Mouse (Mus musculus) MEL (cell line): Measurements from ENCODE around the gene Tcf12. TPM values are rescaled to one million over a fixed set of nuclear protein-coding genes. Genes with fewer than 3 reads are reported as not detected.

Source experiments
- DNase-seq: peaks from one replicate; pipeline ENCODE4 v3.0.0; 2011; ENCODE audit warnings: low read depth, low spot score
- H3K27ac ChIP-seq: 2 replicates; pipeline ENCODE4 v1.5.1; 2012; ENCODE audit warnings: low read depth, mild to moderate bottlenecking, control low read depth, low read length, moderate library complexity; ENCODE audit not compliant: control insufficient read depth
- H3K27me3 ChIP-seq, 2 experiments: fragments of 150-350 bp in 1 of 2; sonication (generic) in 1 of 2; 2 replicates each; pipeline ENCODE4 v1.6.1; 2012; ENCODE audit warnings: low read length in 2 of 2, mild to moderate bottlenecking in 2 of 2, improper control_type of control experiment in 1 of 2, moderate library complexity in 1 of 2; ENCODE audit not compliant: insufficient read depth in 2 of 2, control insufficient read depth in 1 of 2
- H3K36me3 ChIP-seq, 2 experiments: 2 replicates each; pipeline ENCODE4 v1.6.1; 2012 to 2014; ENCODE audit warnings: low read length in 2 of 2, improper control_type of control experiment in 1 of 2, inconsistent platforms in 1 of 2, mild to moderate bottlenecking in 1 of 2; ENCODE audit not compliant: insufficient read depth in 2 of 2, control insufficient read depth in 1 of 2
- H3K4me1 ChIP-seq, 2 experiments: fragments of 150-350 bp in 1 of 2; sonication (generic) in 1 of 2; 2 replicates each; pipeline ENCODE4 v1.6.1; 2012; ENCODE audit warnings: low read length in 2 of 2, improper control_type of control experiment in 1 of 2, mild to moderate bottlenecking in 1 of 2; ENCODE audit not compliant: insufficient read depth in 2 of 2, control insufficient read depth in 1 of 2
- H3K4me3 ChIP-seq, 2 experiments: fragments of 150-350 bp in 1 of 2; sonication (generic) in 1 of 2; 2 replicates each; pipeline ENCODE4 v1.5.1; 2012; ENCODE audit warnings: low read depth in 2 of 2, low read length in 2 of 2, mild to moderate bottlenecking in 2 of 2, moderate library complexity in 2 of 2, control low read depth in 1 of 2, improper control_type of control experiment in 1 of 2; ENCODE audit not compliant: control insufficient read depth in 1 of 2, insufficient read depth in 1 of 2
- H3K79me2 ChIP-seq: 2 replicates; pipeline ENCODE4 v1.6.1; 2012; ENCODE audit warnings: mild to moderate bottlenecking, low read length, moderate library complexity; ENCODE audit not compliant: control insufficient read depth, poor library complexity, insufficient read depth
- H3K9ac ChIP-seq: 2 replicates; pipeline ENCODE4 v1.6.1; 2012; ENCODE audit warnings: low read depth, mild to moderate bottlenecking, control low read depth, low read length, moderate library complexity; ENCODE audit not compliant: control insufficient read depth, poor library complexity, severe bottlenecking
- H3K9me3 ChIP-seq: fragments of 150-350 bp; sonication (generic); replicated peaks from 2 replicates; pipeline ENCODE4 v1.6.1; 2012; ENCODE audit warnings: mild to moderate bottlenecking, low read length, improper control_type of control experiment, moderate library complexity; ENCODE audit not compliant: insufficient read depth
- CHD2 ChIP-seq: IDR thresholded peaks from 2 replicates; pipeline ENCODE4 v1.6.1; 2011; ENCODE audit warnings: low read length, improper control_type of control experiment
- ELF1 ChIP-seq: IDR thresholded peaks from 2 replicates; pipeline ENCODE4 v1.6.1; 2014; ENCODE audit warnings: low read depth, mild to moderate bottlenecking, inconsistent platforms, low read length, improper control_type of control experiment, moderate library complexity
- EP300 ChIP-seq, 2 experiments: IDR thresholded peaks; 2 replicates each; pipeline ENCODE4 v1.6.1; 2011; ENCODE audit warnings: improper control_type of control experiment in 2 of 2, low read length in 2 of 2, low read depth in 1 of 2, mild to moderate bottlenecking in 1 of 2
- ETS1 ChIP-seq: IDR thresholded peaks from 2 replicates; pipeline ENCODE4 v1.6.1; 2012; ENCODE audit warnings: low read depth, mild to moderate bottlenecking, inconsistent platforms, low read length, improper control_type of control experiment, moderate library complexity
- GABPA ChIP-seq: IDR thresholded peaks from 2 replicates; pipeline ENCODE4 v1.6.1; 2012; ENCODE audit warnings: low read depth, mild to moderate bottlenecking, inconsistent platforms, low read length, improper control_type of control experiment, moderate library complexity
- GATA1 ChIP-seq: IDR thresholded peaks from 2 replicates; pipeline ENCODE4 v1.6.1; 2011; ENCODE audit warnings: low read depth, low read length, improper control_type of control experiment
- HCFC1 ChIP-seq: IDR thresholded peaks from 2 replicates; pipeline ENCODE4 v1.6.1; 2012; ENCODE audit warnings: low read depth, mild to moderate bottlenecking, inconsistent platforms, low read length, improper control_type of control experiment, moderate library complexity
- KAT2A ChIP-seq: conservative IDR thresholded peaks from 2 replicates; pipeline ENCODE4 v1.6.1; 2012; ENCODE audit warnings: low read depth, low read length, improper control_type of control experiment, inconsistent platforms
- MAX ChIP-seq: IDR thresholded peaks from 2 replicates; pipeline ENCODE4 v1.6.1; 2011; ENCODE audit warnings: low read length, improper control_type of control experiment
- MEF2A ChIP-seq: IDR thresholded peaks from 2 replicates; pipeline ENCODE4 v1.6.1; 2014; ENCODE audit warnings: low read depth, mild to moderate bottlenecking, inconsistent platforms, low read length, improper control_type of control experiment; ENCODE audit not compliant: poor library complexity, insufficient replicate concordance, severe bottlenecking; ENCODE audit errors: extremely low read depth
- MXI1 ChIP-seq: IDR thresholded peaks from 2 replicates; pipeline ENCODE4 v1.6.1; 2011; ENCODE audit warnings: mild to moderate bottlenecking, low read depth, low read length, improper control_type of control experiment
- MYC ChIP-seq: IDR thresholded peaks from 2 replicates; pipeline ENCODE4 v1.6.1; 2011; ENCODE audit warnings: low read depth, mild to moderate bottlenecking, low read length, improper control_type of control experiment, moderate library complexity
- NRF1 ChIP-seq: IDR thresholded peaks from 2 replicates; pipeline ENCODE4 v1.6.1; 2014; ENCODE audit warnings: low read depth, mild to moderate bottlenecking, inconsistent platforms, low read length, improper control_type of control experiment, moderate library complexity; ENCODE audit not compliant: poor library complexity, insufficient read depth, severe bottlenecking
- POLR2A ChIP-seq, 2 experiments: IDR thresholded peaks; 2 replicates each; pipeline ENCODE4 v1.6.1; 2011 to 2012; ENCODE audit warnings: low read length in 2 of 2, mild to moderate bottlenecking in 2 of 2, control low read depth in 1 of 2, improper control_type of control experiment in 1 of 2, low read depth in 1 of 2, moderate library complexity in 1 of 2; ENCODE audit not compliant: control insufficient read depth in 1 of 2, insufficient read depth in 1 of 2, poor library complexity in 1 of 2
- RCOR1 ChIP-seq: IDR thresholded peaks from 2 replicates; pipeline ENCODE4 v1.6.1; 2012; ENCODE audit warnings: low read depth, mild to moderate bottlenecking, inconsistent platforms, low read length, improper control_type of control experiment
- SIN3A ChIP-seq: IDR thresholded peaks from 2 replicates; pipeline ENCODE4 v1.6.1; 2012; ENCODE audit warnings: low read length, improper control_type of control experiment, inconsistent platforms
- SMC3 ChIP-seq: IDR thresholded peaks from 2 replicates; pipeline ENCODE4 v1.6.1; 2011; ENCODE audit warnings: low read depth, low read length, improper control_type of control experiment
- TBP ChIP-seq: IDR thresholded peaks from 2 replicates; pipeline ENCODE4 v1.8.0; 2011; ENCODE audit warnings: low read depth, low read length, improper control_type of control experiment
- TCF12 ChIP-seq: IDR thresholded peaks from 2 replicates; pipeline ENCODE4 v1.6.1; 2014; ENCODE audit warnings: low read depth, mild to moderate bottlenecking, inconsistent platforms, low read length, improper control_type of control experiment, moderate library complexity
- USF1 ChIP-seq: IDR thresholded peaks from 2 replicates; pipeline ENCODE4 v1.6.1; 2014; ENCODE audit warnings: low read depth, mild to moderate bottlenecking, inconsistent platforms, low read length, improper control_type of control experiment, moderate library complexity
- USF2 ChIP-seq, 2 experiments: IDR thresholded peaks; 2 replicates each; pipeline ENCODE4 v1.6.1; 2011 to 2012; ENCODE audit warnings: improper control_type of control experiment in 2 of 2, low read length in 2 of 2, borderline replicate concordance in 1 of 2, inconsistent platforms in 1 of 2, low read depth in 1 of 2, mild to moderate bottlenecking in 1 of 2; ENCODE audit not compliant: insufficient read depth in 1 of 2
- ZC3H11A ChIP-seq: IDR thresholded peaks from 2 replicates; pipeline ENCODE4 v1.6.1; 2012; ENCODE audit warnings: low read depth, mild to moderate bottlenecking, inconsistent platforms, low read length, improper control_type of control experiment
- ZKSCAN1 ChIP-seq: IDR thresholded peaks from 2 replicates; pipeline ENCODE4 v1.6.1; 2012; ENCODE audit warnings: low read depth, mild to moderate bottlenecking, inconsistent platforms, low read length, improper control_type of control experiment, moderate library complexity
- polyA plus RNA-seq, 2 experiments: library from polyadenylated mRNA; stranded (reverse) in 1 of 2; unstranded in 1 of 2; fragments of >175 nt in 1 of 2; fragments of >200 nt in 1 of 2; gene quantifications; 2 replicates each; pipeline versions ENCODE4 v1.2.1 to v1.2.4; 2012; ENCODE audit warnings: low replicate concordance in 2 of 2, low read depth in 1 of 2; ENCODE audit not compliant: insufficient read length in 2 of 2, insufficient read depth in 1 of 2, missing spikeins in 1 of 2
- total RNA-seq: library from RNA; depleted of rRNA; stranded (reverse); fragments of 300-350 nt; gene quantifications from 2 replicates; pipeline ENCODE4 v1.2.3, GENCODE M21; 2012

The Tcf12 gene
- total and polyA plus RNA-seq, 3 experiments, result 29.3 to 70.5 (median 39.6) TPM

DNA sequence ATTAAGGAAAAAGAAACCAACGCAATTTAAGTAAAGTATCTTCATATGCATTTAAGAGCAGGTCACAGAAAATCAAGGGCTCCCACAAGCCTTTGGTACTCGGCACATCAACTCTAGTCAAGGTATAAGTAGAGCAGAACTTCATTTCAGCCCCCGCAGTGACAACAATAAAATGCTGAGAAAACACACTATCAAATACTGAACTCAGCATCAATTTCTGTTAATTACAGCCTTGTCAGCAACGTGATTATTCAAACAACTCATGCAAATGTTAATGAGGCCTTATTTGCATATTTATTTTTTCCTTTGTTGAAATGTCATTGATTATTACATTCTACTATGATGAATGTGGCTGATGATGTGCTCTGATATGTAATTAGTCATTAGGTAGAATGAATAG, 136.5 kb downstream of the Tcf12 start (continued):
- TF ChIP-seq KAT2A (no peak), USF1 (no peak)

DNA sequence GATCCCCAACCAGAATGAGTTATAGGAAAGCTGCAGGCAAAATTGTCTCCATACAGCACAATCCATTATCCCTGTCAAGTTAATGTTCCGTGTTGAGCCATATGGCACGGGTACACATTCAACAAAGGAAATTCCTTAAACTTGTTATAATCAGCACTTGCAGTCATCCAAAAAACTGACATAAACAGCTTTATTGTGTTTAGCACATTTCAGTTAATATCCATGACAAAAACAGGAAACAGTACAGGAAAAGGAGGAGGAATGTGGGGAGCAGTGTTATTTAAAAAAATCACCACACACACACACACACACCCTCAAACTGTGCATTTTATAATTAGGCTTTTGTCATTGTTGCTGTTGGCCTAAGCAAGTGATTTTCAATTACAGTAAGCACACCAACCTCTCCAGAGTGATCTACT, 137.1 kb downstream of the Tcf12 start:
- Histone ChIP-seq H3K79me2 (peaks cover 2% of the 10 kb centered on the region; the same call in 1 of the 2 replicates), H3K27me3 (no peaks in the 10 kb centered on the region), H3K4me1 (peaks cover 0 to 22% of the 10 kb centered on the region in 2 experiments; a peak in 3 of 4 replicates), H3K4me3 (no peak overlapping the region), H3K36me3 (peaks cover 0 to 4% of the 10 kb centered on the region in 2 experiments; a peak in 2 of 4 replicates), H3K9ac (no peak overlapping the region), H3K9me3 (no peaks in the 10 kb centered on the region), H3K27ac (no peak overlapping the region)
- no peak for TF ChIP-seq SMC3
- no peak for TF ChIP-seq MEF2A
- no peak for TF ChIP-seq ZKSCAN1
- TF ChIP-seq HCFC1, result no peak
- TF ChIP-seq CHD2, result no peak
- TF ChIP-seq USF2 (IDR thresholded peaks at IDR 0.05; ENCODE audit: borderline replicate concordance in 1 of 2, insufficient read depth in 1 of 2, low read depth in 1 of 2, low read length in 2 of 2), result no peak
- TF ChIP-seq MAX, result no peak
- TF ChIP-seq TBP, result no peak
- no peak for TF ChIP-seq GABPA
- no peak for TF ChIP-seq MXI1
- no peak for TF ChIP-seq POLR2A (IDR thresholded peaks at IDR 0.05; ENCODE audit: control insufficient read depth in 1 of 2, insufficient read depth in 1 of 2, low read depth in 1 of 2, low read length in 2 of 2, poor library complexity in 1 of 2)
- no peak for TF ChIP-seq NRF1
- no peak for TF ChIP-seq ELF1
- no peak for TF ChIP-seq ZC3H11A
- no peak for TF ChIP-seq GATA1
- no peak for DNase-seq

DNA sequence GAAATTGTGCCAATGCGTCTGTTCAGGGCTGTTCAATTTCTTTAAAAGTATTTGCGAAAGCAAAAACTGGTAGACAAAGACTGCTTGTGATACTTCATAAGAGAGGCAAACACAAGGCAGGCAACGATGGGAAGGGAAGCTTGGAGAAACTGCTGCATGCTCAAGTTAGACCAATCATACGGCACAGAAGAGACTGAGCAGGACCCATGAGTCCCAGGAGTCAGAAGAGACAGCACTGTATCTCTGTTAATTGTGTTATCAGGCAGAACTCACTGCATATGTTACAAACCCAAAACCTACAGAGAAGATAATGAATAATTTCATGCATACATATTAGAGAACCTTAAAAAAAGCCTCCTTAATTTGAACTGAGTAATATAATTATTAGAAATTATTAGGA, 147.6 kb downstream of the Tcf12 start:
- no peak overlapping the region for H3K9ac ChIP-seq
- peaks cover 8 to 12% of the 10 kb centered on the region in 2 experiments for H3K4me1 ChIP-seq
- H3K36me3 ChIP-seq, result peaks cover 0 to 14% of the 10 kb centered on the region in 2 experiments; a peak in 2 of 4 replicates
- no peaks in the 10 kb centered on the region for H3K27me3 ChIP-seq
- no peaks in the 10 kb centered on the region; the same call in 1 of the 2 replicates for H3K79me2 ChIP-seq
- H3K4me3 ChIP-seq, result no peak overlapping the region
- H3K27ac ChIP-seq, result no peak overlapping the region
- DNase-seq, result peak; percentile 51
- H3K9me3 ChIP-seq, result no peaks in the 10 kb centered on the region
- TF ChIP-seq MEF2A (no peak), TBP (no peak), ETS1 (0 out of 2 replicates have a peak, but pooled peaks have one; percentile 27), ZKSCAN1 (no peak), MAX (no peak), TCF12 (peak; percentile 52), USF2 (IDR thresholded peaks at IDR 0.05; ENCODE audit: borderline replicate concordance in 1 of 2, insufficient read depth in 1 of 2, low read depth in 1 of 2, low read length in 2 of 2) (no peak), GATA1 (peak; percentile 78), MYC (0 out of 2 replicates have a peak, but pooled peaks have one; percentile 29), RCOR1 (0 out of 2 replicates have a peak, but pooled peaks have one; percentile 20), EP300 (IDR thresholded peaks at IDR 0.05; ENCODE audit: low read depth in 1 of 2, low read length in 2 of 2) (peak; percentile 53 to 68; a peak in 3 of 4 replicates), SIN3A (0 out of 2 replicates have a peak, but pooled peaks have one; percentile 30)
